Mouse (Mus musculus) G1E (cell line): Measurements from ENCODE around the gene Pcdh15.

Source experiments
- CTCF ChIP-seq: IDR thresholded peaks from 2 replicates; pipeline ENCODE4 v1.5.1; 2012; ENCODE audit warnings: low read depth, low read length, inconsistent platforms, mixed read lengths
- GATA1 ChIP-seq: IDR thresholded peaks from 2 replicates; pipeline ENCODE4 v1.6.1; 2012; ENCODE audit warnings: borderline replicate concordance, low read length, inconsistent platforms, mixed read lengths
- GATA2 ChIP-seq: IDR thresholded peaks from 2 replicates; pipeline ENCODE4 v1.6.1; 2012; ENCODE audit warnings: low read depth, low read length, inconsistent platforms, borderline replicate concordance
- POLR2AphosphoS5 ChIP-seq: IDR thresholded peaks from 2 replicates; pipeline ENCODE4 v1.6.1; 2012; ENCODE audit warnings: low read depth, low read length, inconsistent platforms; ENCODE audit not compliant: insufficient replicate concordance
- TAL1 ChIP-seq: conservative IDR thresholded peaks from 2 replicates; pipeline ENCODE4 v1.6.1; 2012; ENCODE audit warnings: low read depth, low read length, inconsistent platforms, mixed read lengths

DNA sequence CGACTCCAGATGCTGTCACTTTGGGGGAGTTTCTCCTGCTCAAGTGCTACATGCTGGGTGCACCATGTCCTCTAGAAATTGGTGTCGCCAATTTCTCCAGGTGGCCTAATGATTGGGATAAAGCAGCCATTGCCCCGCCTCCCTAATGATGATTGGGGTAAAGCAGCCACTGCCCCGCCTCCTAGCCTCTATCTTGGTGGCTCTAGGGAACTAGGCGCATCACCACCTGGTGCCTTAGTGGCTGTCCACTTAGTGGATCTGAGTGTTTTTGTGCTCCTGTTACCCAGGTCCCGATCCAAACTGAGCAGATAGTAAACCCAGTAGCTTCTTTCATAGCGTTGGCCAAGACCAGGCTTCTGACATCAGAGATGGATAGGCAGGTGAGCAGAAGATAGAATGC is 2.0 kb upstream of the Pcdh15 start:
- TF ChIP-seq CTCF (no peak), GATA1 (no peak), GATA2 (no peak), POLR2AphosphoS5 (no peak), TAL1 (no peak)
